In the genomic region with DNA sequence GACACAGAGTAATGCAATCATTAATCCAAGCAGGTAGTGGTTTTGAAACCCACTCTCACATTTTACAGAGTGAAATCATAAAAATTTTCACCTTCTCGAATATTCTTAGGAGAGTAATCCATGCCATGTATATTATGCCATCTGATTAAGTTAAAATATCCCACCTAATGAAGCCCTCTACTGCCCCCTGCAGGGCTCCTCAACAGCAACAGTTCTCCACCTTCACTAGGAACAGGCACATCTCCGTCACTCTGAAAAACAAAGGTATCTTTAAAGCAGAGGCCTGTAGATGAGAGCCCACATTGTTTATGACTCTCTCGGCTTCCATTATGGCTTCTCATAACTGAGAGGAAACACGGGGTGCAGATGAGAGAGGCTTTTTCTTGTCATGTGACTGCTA, we compare ENCODE assay signal across 9 mouse cellular contexts.
A peak's percentile ranks its signal among the peaks of the same experiment; 100 is the strongest.
DNase-seq lines count a peak whose midpoint lies in the region; ATAC-seq and TF ChIP-seq lines count a peak whose summit lies in the region.
"Had no signal": no experiment of that assay in that cellular context is flagged by ENCODE, and none has a peak within 500 bp of the region (broad histone marks: within the 10 kb centered on the region; RNA-seq: fewer than 3 reads in every experiment).

No protein-coding gene starts in this region.

- no peak for TF ChIP-seq POLR2A in thymus, adult 2 months (IDR thresholded peaks at IDR 0.05; ENCODE audit: control insufficient read depth, extremely low read depth, insufficient read depth, low read length, poor library complexity)
- TF ChIP-seq POLR2A in cortical plate, adult 2 months (IDR thresholded peaks at IDR 0.05; ENCODE audit: extremely low read depth, insufficient read depth, low read length): no peak
- TF ChIP-seq POLR2A in kidney, adult 2 months (IDR thresholded peaks at IDR 0.05; ENCODE audit: low read depth, low read length): no peak

- WGBS in forebrain, embryonic 10.5 days: 67% methylated on average over 4 of the region's 4 CpGs
- 61% methylated on average over 4 of the region's 4 CpGs for WGBS in forebrain, embryonic 12.5 days
- 51% methylated on average over 4 of the region's 4 CpGs for WGBS in thymus, adult 2 months
- 40% methylated on average over 4 of the region's 4 CpGs for WGBS in kidney, adult 2 months
- WGBS in liver, postnatal 0 days (ENCODE audit: insufficient replicate concordance): 47% methylated on average over 4 of the region's 4 CpGs

- no peaks in the 10 kb centered on the region for H3K27me3 ChIP-seq in forebrain, embryonic 10.5 days (ENCODE audit: poor library complexity, severe bottlenecking)
- no peaks in the 10 kb centered on the region for H3K27me3 ChIP-seq in forebrain, embryonic 12.5 days
- no peaks in the 10 kb centered on the region for H3K27me3 ChIP-seq in thymus, adult 2 months (ENCODE audit: control insufficient read depth, insufficient read depth, low read length)
- no peaks in the 10 kb centered on the region; the same call in 1 of the 2 replicates for H3K27me3 ChIP-seq in kidney, adult 2 months (replicated peaks; ENCODE audit: control insufficient read depth, insufficient read depth, low read length)
- H3K27me3 ChIP-seq in liver, postnatal 0 days (ENCODE audit: insufficient read depth, low read length): no peaks in the 10 kb centered on the region
- H3K27me3 ChIP-seq: heart, embryonic 13.5 days had no signal

- no peak overlapping the region for H3K4me3 ChIP-seq in forebrain, embryonic 10.5 days
- H3K4me3 ChIP-seq in forebrain, embryonic 12.5 days (replicated peaks): no peak overlapping the region
- no peak overlapping the region for H3K4me3 ChIP-seq in thymus, adult 2 months (ENCODE audit: control insufficient read depth, insufficient read depth, low read length)
- no peak overlapping the region for H3K4me3 ChIP-seq in cortical plate, adult 2 months (ENCODE audit: insufficient read depth, low read length)
- no peak overlapping the region for H3K4me3 ChIP-seq in kidney, adult 2 months (ENCODE audit: insufficient read depth, low read depth, low read length)
- no peak overlapping the region for H3K4me3 ChIP-seq in liver, postnatal 0 days (ENCODE audit: low read depth, low read length)
- H3K4me3 ChIP-seq: heart, embryonic 13.5 days had no signal

- no peak overlapping the region for H3K27ac ChIP-seq in forebrain, embryonic 10.5 days
- H3K27ac ChIP-seq in forebrain, embryonic 12.5 days: no peak overlapping the region
- H3K27ac ChIP-seq in thymus, adult 2 months (ENCODE audit: control insufficient read depth, insufficient read depth, low read length): no peak overlapping the region
- no peak overlapping the region for H3K27ac ChIP-seq in cortical plate, adult 2 months (ENCODE audit: insufficient read depth, low read length)
- H3K27ac ChIP-seq in kidney, adult 2 months (ENCODE audit: insufficient read depth, low read depth, low read length): no peak overlapping the region
- H3K27ac ChIP-seq in liver, postnatal 0 days (ENCODE audit: low read depth): no peak overlapping the region
- H3K27ac ChIP-seq: heart, embryonic 13.5 days had no signal

- TF ChIP-seq EP300 in liver, postnatal 0 days (IDR thresholded peaks at IDR 0.05; ENCODE audit: low read depth): no peak

- no peak for ATAC-seq in forebrain, embryonic 12.5 days (ENCODE audit: low FRiP score)
- no peak for ATAC-seq in liver, postnatal 0 days

- DNase-seq in forebrain, embryonic 10.5 days (ENCODE audit: extremely low spot score, low spot score): peak; percentile 17
- DNase-seq in thymus, adult 2 months: peak; percentile 14
- no peak for DNase-seq in thymus, adult 18-20 months
- DNase-seq in kidney, adult 2 months: peak; percentile 73
- peak; percentile 63 for DNase-seq in liver, postnatal 0 days
- DNase-seq in right cerebral cortex, postnatal 4 days: peak; percentile 54

- no peak overlapping the region for H3K4me2 ChIP-seq in forebrain, embryonic 12.5 days
- H3K4me2 ChIP-seq in liver, postnatal 0 days (ENCODE audit: low read depth, low read length): no peak overlapping the region
- H3K4me2 ChIP-seq: heart, embryonic 13.5 days had no signal

- 0 out of 2 replicates have a peak, but pooled peaks cover 3% of the 10 kb centered on the region for H3K9me3 ChIP-seq in forebrain, embryonic 10.5 days
- no peaks in the 10 kb centered on the region for H3K9me3 ChIP-seq in forebrain, embryonic 12.5 days
- no peaks in the 10 kb centered on the region for H3K9me3 ChIP-seq in liver, postnatal 0 days (ENCODE audit: low read length)
- H3K9me3 ChIP-seq: heart, embryonic 13.5 days had no signal

- no peak for TF ChIP-seq CTCF in thymus, adult 2 months (IDR thresholded peaks at IDR 0.05; ENCODE audit: borderline replicate concordance, control insufficient read depth, extremely low read depth, insufficient read depth, low read length, poor library complexity)
- TF ChIP-seq CTCF in cortical plate, adult 2 months (IDR thresholded peaks at IDR 0.05; ENCODE audit: extremely low read depth, insufficient read depth, low read length): peak; percentile 43; the same call in 1 of the 2 replicates
- TF ChIP-seq CTCF in kidney, adult 2 months (conservative IDR thresholded peaks at IDR 0.05; ENCODE audit: insufficient read depth, insufficient read length, low read depth, low read length): peak; percentile 72
- peak; percentile 73 for TF ChIP-seq CTCF in liver, postnatal 0 days (IDR thresholded peaks at IDR 0.05; ENCODE audit: low read depth)

- H3K9ac ChIP-seq in forebrain, embryonic 12.5 days: no peak overlapping the region
- no peak overlapping the region for H3K9ac ChIP-seq in liver, postnatal 0 days (replicated peaks)
- H3K9ac ChIP-seq: heart, embryonic 13.5 days had no signal

- no peaks in the 10 kb centered on the region for H3K36me3 ChIP-seq in forebrain, embryonic 10.5 days (replicated peaks)
- no peaks in the 10 kb centered on the region for H3K36me3 ChIP-seq in forebrain, embryonic 12.5 days (replicated peaks)
- H3K36me3 ChIP-seq in thymus, adult 2 months (ENCODE audit: control insufficient read depth, insufficient read depth, low read length): no peaks in the 10 kb centered on the region
- no peaks in the 10 kb centered on the region for H3K36me3 ChIP-seq in kidney, adult 2 months (ENCODE audit: control insufficient read depth, insufficient read depth, low read length)
- H3K36me3 ChIP-seq in liver, postnatal 0 days (replicated peaks; ENCODE audit: insufficient read depth, low read length): no peaks in the 10 kb centered on the region

- H3K4me1 ChIP-seq in forebrain, embryonic 10.5 days: no peaks in the 10 kb centered on the region
- H3K4me1 ChIP-seq in forebrain, embryonic 12.5 days: no peaks in the 10 kb centered on the region
- no peaks in the 10 kb centered on the region for H3K4me1 ChIP-seq in thymus, adult 2 months (replicated peaks; ENCODE audit: control insufficient read depth, insufficient read depth, low read length)
- H3K4me1 ChIP-seq in cortical plate, adult 2 months (ENCODE audit: control insufficient read depth, insufficient read depth, low read length): no peaks in the 10 kb centered on the region
- H3K4me1 ChIP-seq in kidney, adult 2 months (ENCODE audit: control insufficient read depth, insufficient read depth, low read length): no peaks in the 10 kb centered on the region
- H3K4me1 ChIP-seq in liver, postnatal 0 days (ENCODE audit: insufficient read depth): no peaks in the 10 kb centered on the region

Comparison
In these comparisons a context has a peak if more than half of its experiments do, and no peak if none do; other contexts are left out.
1. DNase-seq: peak in forebrain, embryonic 10.5 days (single experiment), thymus, adult 2 months (single experiment), kidney, adult 2 months (single experiment), liver, postnatal 0 days (single experiment) and right cerebral cortex, postnatal 4 days (single experiment); none in thymus, adult 18-20 months (0 of 2).